Mouse (Mus musculus) CH12.LX (cell line): ENCODE data around the gene Kirrel3.

Experiments used
- CHD1 ChIP-seq: IDR thresholded peaks from 2 replicates; pipeline ENCODE4 v1.6.1; 2012; ENCODE audit warnings: low read depth, low read length, improper control_type of control experiment, inconsistent platforms
- CTCF ChIP-seq, 2 experiments: IDR thresholded peaks in 1 of 2; conservative IDR thresholded peaks in 1 of 2; 2 replicates each; pipeline ENCODE4 v1.5.1; 2011 to 2012; ENCODE audit warnings: low read depth in 2 of 2, low read length in 2 of 2, improper control_type of control experiment in 1 of 2, inconsistent platforms in 1 of 2, mild to moderate bottlenecking in 1 of 2, moderate library complexity in 1 of 2
- GABPA ChIP-seq: IDR thresholded peaks from 2 replicates; pipeline ENCODE4 v1.6.1; 2012; ENCODE audit warnings: low read depth, low read length, improper control_type of control experiment, inconsistent platforms; ENCODE audit not compliant: insufficient replicate concordance
- HCFC1 ChIP-seq: IDR thresholded peaks from 2 replicates; pipeline ENCODE4 v1.6.1; 2012; ENCODE audit warnings: low read depth, mild to moderate bottlenecking, inconsistent platforms, low read length, improper control_type of control experiment
- KAT2A ChIP-seq: IDR thresholded peaks from 2 replicates; pipeline ENCODE4 v1.6.1; 2012; ENCODE audit warnings: low read length, improper control_type of control experiment, inconsistent platforms; ENCODE audit not compliant: insufficient replicate concordance
- MAX ChIP-seq: IDR thresholded peaks from 2 replicates; pipeline ENCODE4 v1.6.1; 2011; ENCODE audit warnings: low read length, improper control_type of control experiment
- MXI1 ChIP-seq: IDR thresholded peaks from 2 replicates; pipeline ENCODE4 v1.6.1; 2011; ENCODE audit warnings: mild to moderate bottlenecking, low read depth, low read length, improper control_type of control experiment
- POLR2A ChIP-seq: IDR thresholded peaks from 2 replicates; pipeline ENCODE4 v1.6.1; 2011; ENCODE audit warnings: low read depth, mild to moderate bottlenecking, improper control_type of control experiment, low read length
- USF1 ChIP-seq: IDR thresholded peaks from 2 replicates; pipeline ENCODE4 v1.6.1; 2014; ENCODE audit warnings: low read depth, mild to moderate bottlenecking, inconsistent platforms, low read length, improper control_type of control experiment

DNA sequence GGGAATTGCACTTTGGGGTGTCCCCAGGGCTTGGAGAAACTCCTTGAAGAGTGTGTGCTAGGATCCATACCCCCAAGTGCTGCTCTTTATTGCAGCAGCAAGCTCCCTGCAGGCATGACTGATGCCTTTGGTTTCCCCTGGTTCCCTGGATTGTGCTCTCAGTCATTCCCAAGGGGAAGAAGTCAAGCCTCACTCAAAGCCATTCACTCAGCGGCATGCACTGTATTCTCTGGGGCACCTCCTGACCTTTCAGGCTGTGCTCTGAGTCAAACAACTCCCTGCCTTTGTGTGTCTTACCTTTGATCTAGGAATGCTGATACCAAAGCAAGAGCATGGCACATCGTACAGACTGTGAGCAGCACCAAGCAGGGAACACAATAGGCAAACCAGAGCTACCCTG lies 396.5 kb downstream of the Kirrel3 start:
- no peak for TF ChIP-seq CTCF (conservative IDR thresholded peaks at IDR 0.05 in 1 of 2, IDR thresholded peaks at IDR 0.05 in 1 of 2; ENCODE audit: low read depth in 2 of 2, low read length in 2 of 2)
- no peak for TF ChIP-seq MAX
- TF ChIP-seq HCFC1, result no peak
- TF ChIP-seq MXI1, result no peak
- TF ChIP-seq USF1, result no peak
- TF ChIP-seq CHD1, result no peak
- no peak for TF ChIP-seq KAT2A
- no peak for TF ChIP-seq GABPA
- TF ChIP-seq POLR2A, result no peak
